Mouse (Mus musculus): ENCODE results near the gene Calhm1. TPM values are rescaled to one million over a fixed set of nuclear protein-coding genes. Genes with fewer than 3 reads are reported as not detected.

Calhm1 gene
- polyA plus RNA-seq, 1 experiment = not detected

DNA sequence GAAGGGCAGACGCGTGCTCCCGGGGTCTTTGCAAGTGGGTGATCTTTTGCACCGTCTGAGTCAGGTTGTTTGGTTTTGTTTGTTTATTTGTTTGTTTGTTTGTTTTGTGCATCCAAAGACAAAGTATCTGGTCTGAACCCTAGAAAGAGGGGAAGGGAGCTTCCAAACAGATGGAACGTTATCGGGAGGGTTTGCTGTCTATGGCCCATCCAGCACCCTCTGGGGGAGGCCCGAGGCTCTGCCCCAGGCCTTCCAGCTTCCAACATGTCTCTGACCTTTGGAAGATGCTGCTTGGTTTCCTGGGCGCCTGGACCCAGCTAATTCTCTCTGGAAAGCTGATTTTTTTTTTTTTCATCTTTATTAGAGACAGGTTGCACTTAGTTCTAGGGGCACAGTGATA, 36.0 kb upstream of the Calhm1 start:
- TF ChIP-seq POLR2A (IDR thresholded peaks at IDR 0.05; ENCODE audit: insufficient read depth, low read length) (no peak), EP300 (IDR thresholded peaks at IDR 0.05; ENCODE audit: insufficient read depth, low read depth, low read length) (no peak), CTCF (IDR thresholded peaks at IDR 0.05; ENCODE audit: low read depth, low read length) (no peak)
- H3K9ac ChIP-seq (ENCODE audit: low read depth, poor library complexity, severe bottlenecking) = no peak overlapping the region

DNA sequence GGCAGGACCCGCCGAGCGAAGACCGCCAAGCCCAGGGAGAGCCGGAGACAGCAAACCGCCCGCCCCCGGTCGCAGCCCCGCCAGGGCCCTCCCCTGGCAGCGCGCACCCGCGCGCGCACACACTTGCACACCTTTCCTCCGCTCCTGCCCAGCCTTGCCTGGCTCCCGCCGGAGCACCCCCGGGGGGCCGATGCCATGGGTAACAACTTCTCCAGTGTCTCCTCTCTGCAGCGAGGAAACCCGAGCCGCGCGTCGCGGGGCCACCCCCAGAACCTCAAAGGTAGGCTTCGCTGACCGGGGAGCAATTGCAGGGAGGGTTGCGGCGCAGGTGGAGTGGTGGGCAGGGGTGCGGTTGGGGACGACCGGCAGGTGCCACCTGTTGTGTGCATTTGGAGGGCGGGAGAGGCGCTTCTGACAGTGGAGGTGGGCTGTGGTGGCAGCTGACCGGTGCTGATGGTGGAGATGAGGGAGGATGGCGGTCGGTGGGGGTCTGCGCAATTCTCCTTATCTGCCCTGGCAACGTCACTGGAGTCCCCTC, 35.3 kb upstream of the Calhm1 start:
- Histone ChIP-seq H3K4me1 (ENCODE audit: control insufficient read depth, insufficient read depth, low read length) (peaks cover 8% of the 10 kb centered on the region), H3K9me3 (replicated peaks; ENCODE audit: control insufficient read depth, insufficient read depth, low read length, poor library complexity, severe bottlenecking) (0 out of 2 replicates have a peak, but pooled peaks cover 3% of the 10 kb centered on the region), H3K4me3 (ENCODE audit: low read depth, low read length) (peak overlapping the region; percentile 59), H3K27me3 (ENCODE audit: control insufficient read depth, insufficient read depth, low read length, poor library complexity, severe bottlenecking) (no peaks in the 10 kb centered on the region), H3K27ac (ENCODE audit: insufficient read depth, low read length) (no peak overlapping the region), H3K9ac (ENCODE audit: low read depth, poor library complexity, severe bottlenecking) (peak overlapping the region; percentile 78), H3K36me3 (ENCODE audit: control insufficient read depth, insufficient read depth, low read length, poor library complexity, severe bottlenecking) (no peaks in the 10 kb centered on the region)
- TF ChIP-seq EP300 (IDR thresholded peaks at IDR 0.05; ENCODE audit: insufficient read depth, low read depth, low read length) (no peak), POLR2A (IDR thresholded peaks at IDR 0.05; ENCODE audit: insufficient read depth, low read length) (no peak)

More for the DNA sequence above, 36.0 kb upstream of the Calhm1 start:
- Histone ChIP-seq H3K27me3 (ENCODE audit: control insufficient read depth, insufficient read depth, low read length, poor library complexity, severe bottlenecking) (no peaks in the 10 kb centered on the region), H3K4me3 (ENCODE audit: low read depth, low read length) (peak overlapping the region; percentile 59), H3K4me1 (ENCODE audit: control insufficient read depth, insufficient read depth, low read length) (peaks cover 7% of the 10 kb centered on the region), H3K27ac (ENCODE audit: insufficient read depth, low read length) (no peak overlapping the region), H3K36me3 (ENCODE audit: control insufficient read depth, insufficient read depth, low read length, poor library complexity, severe bottlenecking) (no peaks in the 10 kb centered on the region), H3K9me3 (replicated peaks; ENCODE audit: control insufficient read depth, insufficient read depth, low read length, poor library complexity, severe bottlenecking) (0 out of 2 replicates have a peak, but pooled peaks cover 3% of the 10 kb centered on the region)

DNA sequence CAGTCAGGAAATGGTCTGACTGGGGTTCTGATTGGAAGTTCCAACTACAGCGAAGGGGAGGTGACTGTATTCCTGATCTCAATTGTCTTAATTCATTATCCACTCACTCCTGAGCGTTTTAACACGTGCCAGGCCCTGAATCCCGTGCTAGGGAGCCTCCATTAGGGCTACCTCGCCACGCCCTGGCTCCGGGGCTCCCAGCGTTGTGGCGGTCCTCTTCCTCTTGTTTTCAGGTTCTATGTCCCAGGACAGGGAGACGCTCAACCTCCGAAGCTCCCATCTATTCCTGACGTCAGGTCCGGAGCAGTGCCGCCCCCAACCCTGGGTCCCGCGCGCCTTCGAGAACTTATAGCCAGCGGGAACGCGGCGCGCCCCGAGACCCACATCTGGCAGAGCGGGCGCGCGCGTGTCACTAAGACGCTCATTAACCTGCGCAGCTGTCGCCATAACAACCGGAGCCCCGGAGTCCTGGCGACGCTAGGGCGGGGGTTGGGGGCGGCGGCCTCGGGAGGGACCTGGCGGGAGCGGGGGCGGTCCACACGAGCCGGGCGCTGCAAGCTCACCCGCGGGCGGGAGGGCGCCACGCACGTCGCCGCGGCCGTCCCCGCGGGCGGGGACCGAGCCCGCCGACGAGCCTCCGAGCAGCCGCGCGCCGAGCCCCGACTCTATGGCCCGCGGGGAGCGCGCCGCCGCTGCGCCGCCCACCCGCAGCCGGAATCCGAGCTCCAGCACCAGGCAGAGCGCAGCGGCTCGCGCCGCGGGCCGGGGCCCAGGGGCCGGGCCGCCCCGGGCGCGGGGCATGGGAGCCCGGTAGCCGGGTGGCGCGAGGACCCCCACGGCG, 34.6 kb upstream of the Calhm1 start, which contains the start of gene Neurl1a:
Neurl1a (plus strand) TSS at position 390 of the 841 bp plus-strand sequence.
- no peak for TF ChIP-seq CTCF (IDR thresholded peaks at IDR 0.05; ENCODE audit: low read depth, low read length)
- no peak for TF ChIP-seq EP300 (IDR thresholded peaks at IDR 0.05; ENCODE audit: insufficient read depth, low read depth, low read length)
- no peak for TF ChIP-seq POLR2A (IDR thresholded peaks at IDR 0.05; ENCODE audit: insufficient read depth, low read length)
- H3K27ac ChIP-seq (ENCODE audit: insufficient read depth, low read length) = peak within 1 kb of the TSS; percentile 65
- H3K27me3 ChIP-seq (ENCODE audit: control insufficient read depth, insufficient read depth, low read length, poor library complexity, severe bottlenecking) = no peaks in the 10 kb centered on the region
- peaks cover 7% of the 10 kb centered on the region for H3K4me1 ChIP-seq (ENCODE audit: control insufficient read depth, insufficient read depth, low read length)
- no peaks in the 10 kb centered on the region for H3K36me3 ChIP-seq (ENCODE audit: control insufficient read depth, insufficient read depth, low read length, poor library complexity, severe bottlenecking)
- peak within 1 kb of the TSS; percentile 59 for H3K4me3 ChIP-seq (ENCODE audit: low read depth, low read length)
- H3K9ac ChIP-seq (ENCODE audit: low read depth, poor library complexity, severe bottlenecking) = peak within 1 kb of the TSS; percentile 78
- H3K9me3 ChIP-seq (replicated peaks; ENCODE audit: control insufficient read depth, insufficient read depth, low read length, poor library complexity, severe bottlenecking) = 0 out of 2 replicates have a peak, but pooled peaks cover 3% of the 10 kb centered on the region

DNA sequence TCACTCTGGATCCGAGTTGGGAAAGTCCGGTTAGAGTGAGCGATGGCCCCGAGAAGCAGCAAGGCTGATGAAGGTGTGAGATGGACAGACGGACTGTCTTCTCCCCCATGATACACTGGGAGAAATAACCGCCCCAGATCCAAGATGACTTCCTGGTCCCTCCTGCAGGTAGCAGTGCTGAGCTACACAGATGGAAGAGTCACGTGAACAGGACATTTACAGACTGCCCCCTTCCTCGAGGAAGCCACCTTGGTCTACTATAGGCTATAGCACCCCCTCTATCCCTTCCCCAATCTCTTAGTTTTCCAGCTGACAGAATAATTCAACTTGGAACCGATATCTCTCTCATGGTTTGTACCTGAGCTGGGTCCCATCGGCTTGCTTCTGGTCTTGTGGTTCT, 33.9 kb upstream of the Calhm1 start:
- Histone ChIP-seq H3K9ac (ENCODE audit: low read depth, poor library complexity, severe bottlenecking) (peak overlapping the region; percentile 78), H3K9me3 (replicated peaks; ENCODE audit: control insufficient read depth, insufficient read depth, low read length, poor library complexity, severe bottlenecking) (0 out of 2 replicates have a peak, but pooled peaks cover 3% of the 10 kb centered on the region), H3K27ac (ENCODE audit: insufficient read depth, low read length) (peak overlapping the region; percentile 65), H3K27me3 (ENCODE audit: control insufficient read depth, insufficient read depth, low read length, poor library complexity, severe bottlenecking) (no peaks in the 10 kb centered on the region), H3K4me1 (ENCODE audit: control insufficient read depth, insufficient read depth, low read length) (peaks cover 10% of the 10 kb centered on the region), H3K4me3 (ENCODE audit: low read depth, low read length) (peak overlapping the region; percentile 59), H3K36me3 (ENCODE audit: control insufficient read depth, insufficient read depth, low read length, poor library complexity, severe bottlenecking) (no peaks in the 10 kb centered on the region)
- no peak for TF ChIP-seq POLR2A (IDR thresholded peaks at IDR 0.05; ENCODE audit: insufficient read depth, low read length)
- TF ChIP-seq EP300 (IDR thresholded peaks at IDR 0.05; ENCODE audit: insufficient read depth, low read depth, low read length) = 0 out of 2 replicates have a peak, but pooled peaks have one; percentile 49
- TF ChIP-seq CTCF (IDR thresholded peaks at IDR 0.05; ENCODE audit: low read depth, low read length) = peak; percentile 71

DNA sequence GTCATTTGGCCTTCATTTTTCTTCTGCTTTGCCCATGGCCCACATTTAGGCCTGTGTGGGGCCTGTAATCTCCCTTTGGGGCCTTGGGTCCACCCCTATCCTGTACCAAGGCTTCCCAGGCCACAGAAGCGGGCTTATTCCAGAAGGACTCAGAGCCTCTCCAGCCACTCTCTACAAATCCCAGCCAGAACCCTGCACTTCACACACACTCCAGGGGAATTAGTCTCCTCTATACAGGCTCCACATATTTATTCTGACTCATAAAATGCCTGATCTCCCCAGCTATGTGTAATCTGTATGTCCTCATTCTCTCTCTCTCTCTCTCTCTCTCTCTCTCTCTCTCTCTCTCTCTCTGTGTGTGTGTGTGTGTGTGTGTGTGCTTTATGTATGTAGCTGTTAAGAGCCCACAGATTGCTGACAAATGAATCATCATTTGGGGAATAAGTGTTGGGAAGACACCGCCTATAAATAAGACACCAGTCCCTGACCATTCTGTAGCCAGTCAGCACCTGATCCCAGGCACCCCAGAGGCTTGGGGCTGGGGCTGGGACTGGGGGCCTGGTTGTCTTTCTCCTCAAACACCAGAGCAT, 33.0 kb upstream of the Calhm1 start:
- Histone ChIP-seq H3K9ac (ENCODE audit: low read depth, poor library complexity, severe bottlenecking) (no peak overlapping the region), H3K9me3 (replicated peaks; ENCODE audit: control insufficient read depth, insufficient read depth, low read length, poor library complexity, severe bottlenecking) (0 out of 2 replicates have a peak, but pooled peaks cover 2% of the 10 kb centered on the region), H3K4me1 (ENCODE audit: control insufficient read depth, insufficient read depth, low read length) (peaks cover 10% of the 10 kb centered on the region), H3K27ac (ENCODE audit: insufficient read depth, low read length) (no peak overlapping the region), H3K27me3 (ENCODE audit: control insufficient read depth, insufficient read depth, low read length, poor library complexity, severe bottlenecking) (no peaks in the 10 kb centered on the region), H3K36me3 (ENCODE audit: control insufficient read depth, insufficient read depth, low read length, poor library complexity, severe bottlenecking) (no peaks in the 10 kb centered on the region), H3K4me3 (ENCODE audit: low read depth, low read length) (no peak overlapping the region)
- TF ChIP-seq CTCF (IDR thresholded peaks at IDR 0.05; ENCODE audit: low read depth, low read length) = no peak
- no peak for TF ChIP-seq POLR2A (IDR thresholded peaks at IDR 0.05; ENCODE audit: insufficient read depth, low read length)
- TF ChIP-seq EP300 (IDR thresholded peaks at IDR 0.05; ENCODE audit: insufficient read depth, low read depth, low read length) = no peak

Data from ES-Bruce4 (cell line).